Mouse (Mus musculus) liver, embryonic 14.5 days (tissue): ENCODE measurements around the gene Ppa2. TPM values are rescaled to one million over a fixed set of nuclear protein-coding genes. Genes with fewer than 3 reads are reported as not detected.

Experiments used
- ATAC-seq: fragments of 200-750 bp; cut with Nextera tagmentation; 2 replicates; pipeline ENCODE4 v1.8.0; 2017; ENCODE audit warnings: moderate number of reproducible peaks, mild to moderate bottlenecking, moderate library complexity; ENCODE audit not compliant: insufficient read depth
- DNase-seq, 3 experiments: peaks; one replicate each; pipeline ENCODE4 v3.0.0-alpha.2; 2012 to 2013; ENCODE audit warnings: low read depth in 3 of 3, low spot score in 3 of 3
- H3K27ac ChIP-seq: fragments of 300-500 bp; sonication (generic); 2 replicates; pipeline ENCODE4 v1.5.1; 2014; ENCODE audit warnings: moderate library complexity, mild to moderate bottlenecking, control low read depth, inconsistent platforms
- H3K27me3 ChIP-seq: fragments of 300-500 bp; sonication (generic); 2 replicates; pipeline ENCODE4 v1.6.1; 2014; ENCODE audit warnings: mild to moderate bottlenecking, low read length, moderate library complexity; ENCODE audit not compliant: control insufficient read depth, insufficient read depth
- H3K36me3 ChIP-seq: fragments of 300-500 bp; sonication (generic); replicated peaks from 2 replicates; pipeline ENCODE4 v1.6.1; 2014; ENCODE audit warnings: low read depth; ENCODE audit not compliant: control insufficient read depth, insufficient read depth
- H3K4me1 ChIP-seq, 2 experiments: fragments of 200-500 bp in 1 of 2; fragments of 300-500 bp in 1 of 2; sonication (generic) in 1 of 2; replicated peaks; 2 replicates each; pipeline ENCODE4 v1.6.1; 2012 to 2014; ENCODE audit warnings: antibody characterized with exemption in 1 of 2, inconsistent platforms in 1 of 2, low read length in 1 of 2; ENCODE audit not compliant: control insufficient read depth in 2 of 2, insufficient read depth in 2 of 2
- H3K4me2 ChIP-seq: fragments of 300-500 bp; sonication (generic); 2 replicates; pipeline ENCODE4 v1.6.1; 2014; ENCODE audit warnings: low read depth, mild to moderate bottlenecking, control low read depth, moderate library complexity
- H3K4me3 ChIP-seq, 2 experiments: fragments of 200-500 bp in 1 of 2; fragments of 300-500 bp in 1 of 2; sonication (generic) in 1 of 2; 2 replicates each; pipeline ENCODE4 v1.5.1; 2012 to 2014; ENCODE audit warnings: low read depth in 2 of 2, low read length in 2 of 2, mild to moderate bottlenecking in 2 of 2, control low read depth in 1 of 2, inconsistent platforms in 1 of 2, moderate library complexity in 1 of 2; ENCODE audit not compliant: insufficient read depth in 1 of 2
- H3K9ac ChIP-seq: fragments of 300-500 bp; sonication (generic); replicated peaks from 2 replicates; pipeline ENCODE4 v1.6.1; 2014; ENCODE audit warnings: mild to moderate bottlenecking, control low read depth, moderate library complexity
- H3K9me3 ChIP-seq: fragments of 300-500 bp; sonication (generic); 2 replicates; pipeline ENCODE4 v1.6.1; 2016; ENCODE audit warnings: low read length, mixed read lengths; ENCODE audit not compliant: control insufficient read depth
- CTCF ChIP-seq: IDR thresholded peaks from 2 replicates; pipeline ENCODE4 v1.5.1; 2016; ENCODE audit warnings: antibody characterized with exemption, low read depth, control low read depth
- EP300 ChIP-seq: IDR thresholded peaks from 2 replicates; pipeline ENCODE4 v1.6.1; 2016; ENCODE audit warnings: antibody characterized with exemption, low read depth
- WGBS: fragments of 180-500 bp; shearing (Covaris S2); extraction: QIAGEN DNeasy Blood & Tissue Kit; methylation state at CpG from one replicate; pipeline ENCODE4 v1.1.7; 2014; ENCODE audit not compliant: insufficient replicate concordance; 5-methylcytosine and 5-hydroxymethylcytosine counted together
- polyA plus RNA-seq, 2 experiments: library from polyadenylated mRNA; depleted of rRNA in 1 of 2; stranded (reverse) in 1 of 2; unstranded in 1 of 2; fragments of >200 nt; fragmentation: Nextera tagmentation in 1 of 2; extraction: Ambion mirVana in 1 of 2; gene quantifications; 2 replicates each; pipeline versions ENCODE4 v1.2.1 to v1.2.3; 2012 to 2014

The Ppa2 gene
- polyA plus RNA-seq, 2 experiments = 18.4 to 42.1 TPM

DNA sequence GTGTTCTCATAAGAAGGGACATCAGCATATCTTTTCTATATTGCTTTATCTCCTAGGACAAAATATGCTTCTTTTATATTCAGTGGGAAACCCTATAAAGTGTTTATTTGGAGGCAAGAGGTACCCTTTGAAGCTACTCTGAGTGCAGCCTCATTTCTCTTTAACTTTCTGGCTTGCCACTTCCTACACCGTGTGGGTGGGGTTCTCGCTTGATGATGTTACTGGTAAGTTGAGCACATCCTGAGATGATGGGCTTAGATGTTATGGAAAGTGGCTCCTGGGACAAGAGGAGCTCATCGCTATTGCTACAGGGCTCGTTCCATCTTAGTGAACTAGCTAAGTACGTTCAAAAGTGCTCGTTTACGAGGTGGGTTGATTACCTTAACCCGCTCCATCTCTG, 101.9 kb downstream of the Ppa2 start:
- no peak for TF ChIP-seq EP300
- H3K4me3 ChIP-seq = no peak overlapping the region
- H3K4me2 ChIP-seq = no peak overlapping the region
- no peak for ATAC-seq
- DNase-seq = no peak
- H3K36me3 ChIP-seq = no peaks in the 10 kb centered on the region
- no peaks in the 10 kb centered on the region for H3K4me1 ChIP-seq
- no peaks in the 10 kb centered on the region for H3K9me3 ChIP-seq
- no peak overlapping the region for H3K27ac ChIP-seq
- H3K27me3 ChIP-seq = no peaks in the 10 kb centered on the region
- no peak overlapping the region for H3K9ac ChIP-seq
- WGBS = 79% methylated on average over 8 of the region's 8 CpGs

DNA sequence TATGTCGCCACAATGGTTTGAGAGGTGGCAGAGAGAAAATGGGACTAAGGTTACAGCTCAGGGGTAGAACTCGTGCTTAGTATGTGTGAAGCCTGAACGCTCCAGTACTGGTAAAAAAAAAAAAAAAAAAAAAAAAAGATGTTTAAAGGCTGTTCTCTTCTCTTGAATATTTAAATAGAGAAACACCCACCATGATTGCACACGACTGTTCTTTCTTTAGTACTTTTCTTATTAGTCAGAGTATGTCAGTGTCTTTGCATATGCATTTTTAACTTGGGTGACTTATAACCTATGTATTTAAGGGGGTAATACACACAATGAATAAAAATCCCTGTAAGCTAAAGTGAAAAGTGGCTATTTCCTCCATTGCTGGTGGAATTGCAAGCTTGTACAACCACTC, 104.8 kb downstream of the Ppa2 start:
- ATAC-seq = no peak
- Histone ChIP-seq H3K4me3 (no peak overlapping the region), H3K27me3 (no peaks in the 10 kb centered on the region), H3K27ac (no peak overlapping the region), H3K4me1 (no peaks in the 10 kb centered on the region), H3K9ac (no peak overlapping the region), H3K4me2 (no peak overlapping the region), H3K9me3 (no peaks in the 10 kb centered on the region), H3K36me3 (no peaks in the 10 kb centered on the region)
- DNase-seq = no peak
- WGBS = 62% methylated on average over 4 of the region's 4 CpGs
- TF ChIP-seq CTCF (no peak), EP300 (no peak)

DNA sequence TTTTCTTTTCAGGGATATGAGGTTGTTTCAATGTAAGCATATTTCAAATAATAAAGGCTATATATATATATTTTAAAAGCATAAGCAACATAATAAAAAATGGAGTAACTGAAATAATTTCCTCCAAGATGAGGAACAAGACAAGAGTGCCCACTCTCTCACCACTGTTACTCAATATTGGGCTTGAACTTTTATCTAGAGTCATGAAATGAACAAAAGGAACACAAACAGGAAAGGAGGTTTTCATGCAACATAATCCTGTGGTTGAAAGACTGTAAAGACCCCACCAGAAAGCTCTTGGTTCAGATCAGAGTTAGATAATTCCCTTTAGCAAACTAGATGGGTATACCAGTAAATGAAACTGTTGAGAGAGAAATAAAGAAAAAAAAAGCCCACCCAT, 113.2 kb downstream of the Ppa2 start:
- H3K36me3 ChIP-seq = no peaks in the 10 kb centered on the region
- no peak for DNase-seq
- H3K9ac ChIP-seq = no peak overlapping the region
- ATAC-seq = no peak
- H3K9me3 ChIP-seq = no peaks in the 10 kb centered on the region
- no peak overlapping the region for H3K27ac ChIP-seq
- TF ChIP-seq EP300 = no peak
- no peak for TF ChIP-seq CTCF
- no peak overlapping the region for H3K4me2 ChIP-seq
- no peak overlapping the region for H3K4me3 ChIP-seq
- no peaks in the 10 kb centered on the region for H3K27me3 ChIP-seq
- H3K4me1 ChIP-seq = no peaks in the 10 kb centered on the region

Other genes with a start within 250 kb of the Ppa2 start
- 4.3 and 6.9 TPM in 2 replicates for gene Ints12, start 218.3 kb upstream of the Ppa2 start, polyA plus RNA-seq (2012; rRNA removed)
- gene Ints12, start 218.3 kb upstream of the Ppa2 start, polyA plus RNA-seq (2014; fragmentation: Nextera tagmentation; extraction: Ambion mirVana) = 8.9 and 9.7 TPM in 2 replicates
- 3.7 and 5.3 TPM in 2 replicates for gene Gstcd, start 218.1 kb upstream of the Ppa2 start, polyA plus RNA-seq (2012; rRNA removed)
- 2.3 and 3.0 TPM in 2 replicates for gene Gstcd, start 218.1 kb upstream of the Ppa2 start, polyA plus RNA-seq (2014; fragmentation: Nextera tagmentation; extraction: Ambion mirVana)
- 0.02 TPM in 1 of 2 replicates, not detected in the other for gene Arhgef38, start 75.2 kb upstream of the Ppa2 start, polyA plus RNA-seq (2012; rRNA removed)
- gene Arhgef38, start 75.2 kb upstream of the Ppa2 start, polyA plus RNA-seq (2014; fragmentation: Nextera tagmentation; extraction: Ambion mirVana) = not detected in 2 replicates
- gene Tet2, start 235.0 kb downstream of the Ppa2 start, polyA plus RNA-seq (2012; rRNA removed) = 1.9 and 2.5 TPM in 2 replicates
- gene Tet2, start 235.0 kb downstream of the Ppa2 start, polyA plus RNA-seq (2014; fragmentation: Nextera tagmentation; extraction: Ambion mirVana) = 1.7 and 2.4 TPM in 2 replicates